Mouse (Mus musculus) kidney, adult 8-10 months (tissue): ENCODE measurements around the gene Alyref.
"Not testable (repeated sequence)": the region's sequence is repeated elsewhere in the genome, so short reads cannot be mapped to it uniquely, and the experiment has no call there.

Experiments used
- DNase-seq, 2 experiments: peaks; one replicate each; pipeline ENCODE4 v3.0.0; 2022

The Alyref gene

DNA sequence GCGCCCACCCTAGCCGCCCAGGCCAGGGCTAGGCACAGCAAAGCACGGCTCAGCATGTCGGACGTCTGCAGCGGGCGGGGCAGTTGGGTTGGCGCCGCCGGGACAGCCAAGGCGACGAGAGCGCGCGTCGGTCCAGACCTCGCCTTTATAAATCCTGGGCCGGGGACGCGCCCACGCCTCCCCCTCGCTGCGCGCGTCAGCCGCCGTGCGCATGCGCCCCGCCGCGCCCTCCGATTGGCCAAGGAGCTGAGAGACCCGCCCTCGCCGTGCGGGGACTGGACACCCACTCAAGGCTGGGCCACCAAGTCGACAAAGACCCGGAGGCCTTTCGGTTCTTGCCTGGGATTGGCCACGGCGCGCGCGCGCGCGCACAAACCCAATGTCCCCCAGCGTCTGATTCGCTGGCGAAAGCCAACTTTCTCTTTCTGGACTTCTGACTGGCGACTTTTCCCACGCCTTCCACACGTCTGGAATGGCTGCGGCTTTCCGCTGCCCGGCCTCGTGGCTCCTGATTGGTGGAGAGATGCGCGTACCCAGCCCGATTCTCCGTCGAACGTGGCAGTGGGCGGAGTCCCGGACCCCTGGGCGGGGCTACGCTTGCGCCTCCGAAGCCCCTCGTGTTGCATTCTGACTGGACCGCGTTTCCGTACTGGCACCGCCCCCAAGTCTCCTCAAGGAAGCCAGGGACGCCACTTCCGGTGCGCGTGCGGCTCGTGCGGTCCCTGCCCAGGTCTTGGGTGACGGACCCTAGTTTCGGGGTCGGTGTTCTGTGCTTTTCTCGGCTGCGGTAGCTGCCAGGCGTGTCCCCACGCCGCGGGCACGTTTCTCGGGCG, 25.2 kb downstream of the Alyref start, which contains the start of gene P4hb:
Gene P4hb, minus strand, starts transcription at position 502 of the 833 bp plus-strand sequence.
- DNase-seq, result peak; percentile 100

DNA sequence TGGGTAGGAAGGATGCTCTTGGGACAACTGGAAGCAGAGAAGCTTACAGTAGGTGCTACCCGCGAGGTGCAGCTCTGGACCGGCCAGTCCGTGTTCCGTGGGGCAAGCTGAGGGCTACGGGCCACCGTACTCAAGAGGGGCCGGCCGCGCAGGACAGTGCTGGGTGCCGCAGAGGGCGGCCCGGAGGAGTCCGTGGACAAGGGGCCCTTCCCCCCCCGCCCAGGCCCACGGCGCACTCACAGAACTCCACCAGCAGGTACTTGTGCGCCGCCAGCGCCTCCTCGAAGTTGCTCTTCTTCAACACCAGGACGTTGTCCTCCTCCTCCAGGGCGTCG, 25.8 kb downstream of the Alyref start:
- DNase-seq, result no peak

DNA sequence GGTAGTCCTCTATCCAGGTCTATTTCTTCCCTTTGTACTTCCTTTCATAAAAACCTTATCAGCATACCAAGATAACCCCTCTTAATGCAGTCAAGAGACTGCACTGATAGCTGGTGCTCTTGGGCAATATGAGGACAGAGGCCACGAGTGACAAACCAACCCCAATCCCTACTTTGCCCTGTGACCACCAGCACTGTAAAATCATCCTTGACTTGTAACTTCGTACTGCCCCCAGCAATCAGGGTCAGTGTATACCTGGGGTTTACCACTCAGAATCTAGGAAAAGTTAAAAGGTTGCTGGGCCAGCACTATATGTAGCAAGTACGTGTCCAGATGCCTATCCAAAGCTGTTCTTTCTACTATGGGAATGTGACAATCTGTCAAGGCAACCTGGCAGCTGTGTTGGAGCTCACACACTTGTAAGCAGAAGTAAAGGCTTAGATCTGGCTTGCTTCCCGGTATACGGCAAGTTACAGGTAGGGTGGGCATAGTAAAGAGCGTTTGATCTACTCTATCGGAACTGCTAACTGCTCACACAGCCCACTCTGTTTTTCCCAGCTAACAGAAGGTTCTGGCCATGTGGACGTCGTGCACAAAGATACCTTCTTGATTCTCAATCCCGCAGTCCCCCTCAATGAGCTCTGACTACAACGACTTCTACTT, 26.3 kb downstream of the Alyref start:
- DNase-seq, result no peak

DNA sequence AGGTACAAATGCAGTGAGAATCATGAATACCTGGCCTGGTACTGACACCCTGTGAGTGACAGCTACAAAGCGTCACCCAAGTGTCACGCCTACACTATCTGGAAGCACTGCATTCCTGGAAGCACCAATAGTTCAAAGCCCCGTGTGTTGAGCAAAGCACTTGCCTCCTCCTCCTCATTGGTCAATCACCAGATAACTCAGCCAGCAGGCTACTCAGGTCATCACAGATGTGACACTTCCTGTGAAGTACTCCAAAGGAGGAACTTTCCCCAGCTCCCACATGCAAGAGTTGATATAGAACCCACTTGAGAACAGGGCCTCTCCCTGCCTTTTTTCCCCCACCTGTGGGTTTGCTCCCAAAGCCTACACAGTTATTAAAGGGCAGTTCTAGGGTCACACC, 27.0 kb downstream of the Alyref start:
- DNase-seq, result no peak

DNA sequence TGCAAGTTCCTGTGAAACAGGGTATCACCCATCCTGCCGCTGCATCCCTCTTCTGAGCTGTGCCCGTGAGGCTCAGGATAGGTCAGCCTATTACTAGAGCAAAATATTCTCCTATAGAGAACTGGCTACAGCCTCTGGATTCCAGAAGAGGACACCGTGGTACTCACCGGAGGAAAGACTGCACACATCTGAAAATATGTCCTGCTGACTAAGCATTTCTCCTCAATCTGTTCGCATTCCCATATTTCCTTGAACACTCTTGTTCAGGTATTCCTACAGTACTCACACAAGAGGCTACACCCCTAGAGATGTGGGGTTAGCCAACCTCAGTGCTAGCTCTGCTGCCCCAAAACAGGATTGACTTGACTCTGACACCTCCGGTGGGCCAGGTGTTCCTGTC, 29.8 kb downstream of the Alyref start:
- no peak for DNase-seq

DNA sequence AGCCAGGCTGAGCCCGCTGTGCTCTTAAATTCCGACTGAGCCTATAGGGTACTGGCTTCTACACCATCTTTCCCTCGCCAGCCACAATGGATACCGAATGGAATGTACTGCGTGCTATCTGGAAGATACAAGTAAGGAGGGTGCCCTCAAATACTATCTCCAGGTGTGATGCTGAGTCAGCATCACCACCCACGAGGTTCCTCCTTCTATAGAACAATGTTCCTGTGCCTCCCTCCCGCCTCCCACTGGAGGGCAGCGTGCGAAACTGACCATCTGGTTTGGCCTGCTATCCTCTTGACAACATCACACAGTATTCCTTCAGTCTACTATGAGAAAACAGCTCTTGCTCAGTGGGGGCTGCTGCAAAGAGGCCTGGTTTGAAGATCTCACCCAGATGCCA, 33.1 kb downstream of the Alyref start:
- no peak for DNase-seq

DNA sequence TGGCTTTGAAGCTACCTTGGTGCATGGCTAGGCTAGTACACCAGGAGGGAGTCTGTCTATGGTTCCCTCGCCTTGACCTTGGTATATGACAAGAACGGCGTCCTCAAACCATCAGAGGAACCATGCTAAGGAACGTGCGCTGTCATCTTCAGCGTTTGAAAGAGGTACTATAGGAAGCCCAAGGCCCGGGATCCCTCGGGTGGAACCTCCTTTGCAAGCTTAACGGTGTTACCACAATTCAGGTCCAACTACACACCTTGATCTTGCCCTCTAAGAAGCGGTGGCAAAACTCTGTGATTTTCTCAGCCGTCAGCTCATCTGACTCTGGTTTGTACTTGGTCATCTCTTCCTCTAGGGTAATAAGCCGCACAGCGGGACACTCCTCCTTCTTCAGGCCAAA, 35.2 kb downstream of the Alyref start:
- no peak for DNase-seq

DNA sequence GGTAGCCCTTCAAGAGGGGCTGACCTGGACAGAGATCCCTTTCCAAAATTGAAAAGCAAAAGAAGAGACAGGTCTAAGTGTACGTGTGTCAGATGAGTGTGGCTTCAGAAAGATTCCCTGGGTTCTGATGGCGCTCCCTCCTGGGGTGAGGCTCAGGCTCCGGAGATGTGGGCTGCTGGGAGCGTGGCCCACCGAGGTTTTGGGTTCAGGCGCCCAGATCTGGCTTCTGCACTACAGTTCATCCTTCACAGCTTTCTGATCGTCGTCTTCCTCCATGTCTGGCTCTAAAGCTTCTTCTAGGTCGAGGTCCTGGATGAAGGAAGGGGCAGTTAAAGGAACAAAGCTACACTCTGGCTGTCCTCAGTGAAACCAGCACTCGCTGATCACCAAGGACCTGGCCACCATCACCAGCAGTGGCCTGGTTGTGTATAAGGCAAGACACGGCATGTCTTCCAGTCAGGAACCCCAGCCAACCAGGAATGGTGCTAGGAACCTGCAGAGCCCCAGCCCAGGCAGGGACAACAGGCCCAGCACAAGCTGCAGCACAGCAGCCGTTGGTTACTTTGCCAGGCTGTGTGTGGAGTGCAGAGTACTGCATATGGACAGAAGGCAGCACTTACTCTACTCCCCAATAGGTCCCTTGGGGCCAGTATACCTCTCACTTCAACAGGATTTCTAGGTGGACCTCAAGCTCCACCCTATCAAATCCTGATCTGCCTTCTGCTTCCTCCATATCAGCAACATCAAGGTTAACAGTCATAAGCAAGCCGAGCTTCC, 37.0 kb downstream of the Alyref start:
- DNase-seq, result no peak

DNA sequence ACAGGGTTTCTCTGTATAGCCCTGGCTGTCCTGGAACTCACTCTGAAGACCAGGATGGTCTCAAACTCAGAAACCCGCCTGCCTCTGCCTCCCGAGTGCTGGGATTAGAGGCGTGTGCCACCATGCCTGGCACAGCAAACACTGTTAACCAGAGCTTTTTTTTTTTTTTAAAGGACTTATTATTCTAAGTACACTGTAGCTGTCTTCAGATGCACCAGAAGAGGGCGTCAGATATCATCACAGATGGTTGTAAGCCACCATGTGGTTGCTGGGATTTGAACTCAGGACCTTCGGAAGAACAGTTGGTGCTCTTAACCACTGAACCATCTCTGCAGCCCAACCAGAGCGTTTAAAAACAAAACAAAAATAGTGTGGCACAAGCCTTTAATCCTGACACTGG, 39.3 kb downstream of the Alyref start:
- DNase-seq, result not testable (repeated sequence)

DNA sequence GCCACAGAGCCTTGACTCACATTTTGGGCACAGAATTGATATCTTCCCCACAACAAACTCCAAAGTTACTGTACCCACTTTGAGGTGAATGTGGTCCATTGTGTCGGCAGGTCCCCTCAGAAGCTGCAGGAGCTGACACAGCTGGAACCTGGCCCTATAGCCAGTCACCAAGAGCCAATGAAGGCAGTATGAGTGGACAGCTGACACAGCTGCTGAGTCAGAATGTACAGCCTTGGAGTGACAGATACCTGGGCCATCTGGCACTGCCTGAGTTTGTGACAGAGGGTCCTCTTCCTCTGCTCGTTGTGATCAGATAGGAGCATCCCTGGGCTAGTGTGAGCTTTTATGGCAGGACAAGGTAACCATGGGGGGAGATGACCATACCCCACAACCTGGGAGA, 42.9 kb downstream of the Alyref start:
- DNase-seq, result no peak

DNA sequence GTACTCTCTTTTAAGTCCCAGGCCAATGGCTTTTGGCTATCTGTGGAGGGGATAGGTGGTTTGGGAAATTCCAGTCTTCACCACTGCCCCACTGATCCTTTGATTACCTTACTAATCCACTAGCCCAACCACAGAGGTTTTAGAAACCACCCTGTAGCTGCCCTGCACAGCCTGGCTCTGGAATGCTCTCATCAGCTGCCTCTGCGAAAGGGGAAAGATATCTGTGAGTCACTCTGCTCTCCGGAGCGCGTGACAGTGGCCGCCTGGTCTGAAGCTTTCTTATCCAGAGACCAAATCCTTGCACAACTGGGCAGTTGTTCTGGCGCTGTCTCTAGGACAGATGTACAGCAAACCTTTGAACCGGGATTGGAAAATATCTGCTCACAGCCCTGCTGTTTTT, 43.3 kb downstream of the Alyref start:
- no peak for DNase-seq

DNA sequence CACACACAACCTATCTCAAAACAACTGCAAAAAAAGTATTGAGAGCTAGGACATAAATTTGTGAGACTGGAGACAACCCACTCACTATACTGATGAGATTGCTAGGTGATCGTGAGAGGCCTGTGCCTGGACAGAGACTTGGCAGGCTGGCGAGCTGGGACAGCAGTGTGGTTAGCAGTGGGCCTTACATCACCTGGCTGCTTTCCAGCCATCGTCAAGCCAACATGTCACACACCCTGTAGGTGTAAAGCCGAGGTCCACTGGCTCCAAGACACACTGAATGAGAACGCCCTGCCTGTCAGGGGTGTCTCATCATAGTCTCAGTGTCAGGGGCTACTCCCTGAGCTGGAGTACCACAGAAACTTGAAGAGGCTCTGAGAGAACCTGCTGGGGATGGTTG, 45.4 kb downstream of the Alyref start:
- no peak for DNase-seq

DNA sequence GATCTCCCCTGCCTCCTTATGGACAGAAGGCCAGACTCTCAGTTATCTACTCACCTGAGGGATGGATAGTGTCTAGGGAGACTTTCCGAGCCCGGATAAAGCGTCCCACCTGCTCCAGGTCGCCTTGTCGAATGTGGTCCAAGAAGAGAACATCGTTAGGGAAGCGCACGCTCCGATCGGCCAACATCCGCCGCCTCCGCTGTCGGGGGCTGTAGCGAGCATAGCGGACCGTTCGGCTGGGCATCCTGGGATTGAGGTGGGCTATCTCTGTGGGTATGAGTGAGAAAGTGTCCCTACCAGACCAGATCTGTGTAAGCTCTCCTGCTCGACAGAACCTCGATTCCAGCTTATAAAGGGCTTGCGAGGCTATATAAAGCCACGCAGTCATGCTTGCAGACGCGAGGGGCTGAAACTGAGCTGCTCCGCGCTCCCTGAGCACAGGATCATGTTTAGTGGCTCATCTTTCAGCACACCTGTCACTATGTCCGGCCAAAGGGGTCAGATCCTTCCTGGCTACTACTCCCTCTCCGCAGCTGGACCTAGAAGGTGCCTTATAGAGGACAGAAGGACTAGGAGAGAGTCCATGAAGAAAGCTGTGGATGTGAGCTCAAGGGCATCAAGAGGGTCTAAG, 47.2 kb downstream of the Alyref start, which contains the start of gene Ppp1r27:
Gene Ppp1r27, minus strand, starts transcription at position 323 of the 631 bp plus-strand sequence.
- DNase-seq, result no peak

DNA sequence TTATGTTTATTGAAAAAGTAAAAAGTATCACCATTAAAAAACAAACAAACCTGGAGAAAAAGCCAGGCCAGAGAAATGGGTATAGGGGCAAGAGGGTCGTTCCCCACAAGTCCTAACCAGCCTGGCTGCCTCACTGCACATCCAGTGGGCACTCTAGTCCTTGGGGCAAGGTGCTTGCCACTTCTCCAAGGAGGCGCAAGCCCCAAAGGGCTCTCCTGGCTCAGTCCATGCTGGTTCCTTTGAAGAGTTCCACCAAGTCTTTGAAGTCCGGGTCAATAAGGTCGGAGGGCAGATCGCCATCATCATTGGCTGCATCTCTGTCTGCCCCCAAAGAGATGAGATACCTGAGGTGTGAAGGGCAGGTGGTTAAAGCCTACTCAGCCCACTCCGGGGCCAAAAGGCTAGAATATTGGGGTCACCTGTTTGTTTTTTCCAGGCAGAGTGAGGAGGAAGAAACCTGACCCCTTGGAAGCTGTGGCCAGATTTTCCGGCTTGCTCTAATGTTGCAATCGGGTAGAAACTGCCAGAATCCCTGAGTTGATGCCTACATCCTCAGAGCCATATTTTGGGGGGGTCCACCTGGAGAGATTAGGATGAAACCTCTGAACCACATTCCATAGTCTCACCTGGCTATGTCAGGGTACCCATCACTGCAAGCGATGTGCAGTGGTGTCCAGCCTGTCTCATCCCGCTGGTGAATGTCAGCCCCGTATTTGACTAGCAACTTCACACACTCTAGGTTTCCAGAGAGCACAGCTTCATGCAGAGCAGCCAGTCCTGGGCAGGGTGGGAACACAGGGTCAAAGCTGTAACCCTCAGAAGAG, 48.0 kb downstream of the Alyref start:
- DNase-seq, result no peak

DNA sequence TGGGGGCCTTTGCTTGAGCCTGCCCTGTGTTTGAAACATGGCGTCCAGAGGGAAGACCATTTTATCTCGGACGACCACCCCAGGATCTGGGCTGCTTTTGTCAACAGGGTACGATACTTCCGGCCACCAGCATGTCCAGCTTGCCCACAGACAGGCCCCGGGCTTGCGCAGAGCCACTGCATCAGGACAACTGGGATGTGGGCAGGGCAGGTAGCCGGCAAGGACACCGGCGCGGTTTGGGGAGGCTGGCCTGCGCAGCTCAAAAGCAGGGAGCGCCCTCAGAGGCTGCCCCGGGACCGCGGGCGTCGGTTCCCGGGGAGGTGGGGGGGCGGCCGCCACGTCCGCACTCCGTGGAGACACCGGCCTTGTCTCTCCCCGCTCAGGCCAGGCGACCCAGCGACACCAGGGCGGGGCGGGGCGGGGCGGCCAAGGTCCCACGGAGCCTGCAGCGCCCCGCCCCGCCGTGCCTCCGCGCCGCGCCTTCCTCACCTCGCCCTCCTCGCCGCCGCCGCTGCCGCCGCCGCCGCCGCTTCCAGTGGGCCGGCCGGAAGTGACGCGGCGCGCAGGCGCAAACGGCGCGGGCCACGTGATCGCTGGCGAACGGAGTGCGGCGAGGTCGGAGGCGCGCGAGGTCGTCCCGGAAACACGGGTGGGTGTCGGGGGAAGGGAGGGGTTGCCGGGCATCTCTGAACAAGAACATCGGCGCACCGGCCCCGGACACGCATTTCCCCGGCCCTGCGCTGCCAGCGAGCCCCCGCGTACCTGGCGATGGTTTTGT, 48.8 kb downstream of the Alyref start, which contains the start of gene Mcrip1:
Gene Mcrip1, minus strand, starts transcription at position 560 of the 778 bp plus-strand sequence.
- peak; percentile 93 for DNase-seq

DNA sequence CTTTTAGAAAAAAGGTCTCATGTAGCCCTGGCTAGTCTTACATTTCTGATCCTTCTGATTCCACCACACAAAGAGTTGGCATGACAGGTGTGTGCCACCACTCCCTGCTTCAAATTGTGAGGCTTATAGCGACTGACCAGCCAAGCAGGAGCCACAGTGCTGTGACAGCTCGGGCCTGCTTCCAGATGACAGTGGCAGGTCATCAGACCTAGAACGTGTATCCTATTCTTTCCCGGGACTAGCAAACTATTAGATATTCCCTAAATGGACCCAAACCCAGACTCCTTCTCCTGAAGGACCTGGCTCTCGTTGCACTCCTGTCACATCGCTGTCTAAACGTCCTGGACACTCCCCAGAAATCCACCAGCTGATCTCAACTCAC, 49.4 kb downstream of the Alyref start:
- no peak for DNase-seq

DNA sequence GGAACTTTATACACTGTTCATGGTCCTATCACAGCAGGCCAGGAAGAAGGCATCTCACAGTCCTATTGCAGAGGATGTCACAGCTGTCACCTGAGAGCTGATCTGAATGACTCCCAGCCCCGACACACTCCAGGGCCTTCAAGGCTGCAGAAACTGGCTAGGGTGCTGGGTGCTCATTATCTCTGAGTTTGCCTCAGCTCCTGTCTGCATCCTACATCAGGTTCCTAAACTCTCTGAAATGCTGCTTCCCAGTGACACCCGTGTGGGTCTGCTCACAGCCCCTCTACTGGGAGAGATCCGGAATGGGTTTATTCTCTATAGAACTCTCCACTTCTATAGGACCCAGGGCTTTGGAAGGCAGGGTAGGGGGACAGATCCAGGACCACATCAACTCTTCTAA, 50.0 kb downstream of the Alyref start:
- no peak for DNase-seq

DNA sequence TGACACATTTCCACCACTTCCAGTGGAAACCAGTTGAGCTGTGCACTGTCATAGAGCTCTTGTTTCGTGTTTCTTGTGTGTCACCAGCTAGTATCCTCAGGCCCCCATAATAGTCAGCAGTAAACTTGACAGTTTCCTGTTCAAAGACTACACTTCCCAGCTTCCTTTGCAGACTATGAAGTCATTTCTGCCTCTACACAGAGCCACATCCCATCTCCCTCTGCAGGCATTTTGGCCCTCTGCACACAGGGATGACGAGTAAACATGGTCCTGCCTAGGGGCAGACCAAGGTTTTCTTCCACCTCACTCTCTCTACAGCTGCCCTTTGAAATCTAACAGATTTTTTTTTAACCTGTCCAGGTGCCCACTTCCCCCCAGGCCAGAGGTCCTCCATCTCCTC, 50.7 kb downstream of the Alyref start:
- no peak for DNase-seq

DNA sequence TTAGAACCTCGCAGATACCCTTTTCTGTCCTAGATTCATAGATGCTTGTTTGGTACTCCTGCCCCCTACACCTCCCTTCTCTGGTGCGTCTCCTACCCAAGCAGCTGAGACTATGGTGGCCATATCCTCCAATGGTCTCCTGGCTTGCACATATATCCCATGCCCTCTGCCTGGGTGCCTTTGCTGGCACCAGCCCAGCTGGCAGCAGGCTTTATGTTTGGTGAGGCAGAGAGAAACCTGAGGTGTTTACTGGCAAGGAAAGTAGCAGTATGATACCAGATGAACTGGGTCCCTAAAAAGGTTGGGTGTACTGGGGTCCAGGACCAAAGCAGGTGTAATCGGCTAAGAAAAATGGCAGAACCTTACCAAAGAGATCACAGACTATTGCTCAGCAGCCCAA, 52.2 kb downstream of the Alyref start:
- peak in 1 of 2 experiments; percentile 54 for DNase-seq

DNA sequence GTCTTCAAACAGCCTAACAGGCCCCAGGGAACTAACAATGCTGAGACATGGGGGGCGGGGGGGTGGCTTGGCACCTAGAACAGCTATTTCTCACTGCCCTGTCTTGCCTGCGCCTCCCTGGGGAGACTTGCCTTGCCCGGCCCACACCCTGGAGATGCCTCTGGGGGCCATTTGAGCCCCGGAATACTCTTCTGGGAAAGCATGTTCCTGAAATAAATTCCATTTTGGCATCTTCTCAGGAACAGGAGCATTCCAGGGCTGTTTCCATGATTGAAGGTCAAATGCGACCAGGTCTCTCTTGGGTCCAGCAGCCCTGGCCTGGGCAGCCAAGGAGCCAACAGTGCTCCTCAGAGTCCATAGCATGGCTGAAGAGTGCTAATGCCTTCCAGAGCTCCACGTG, 55.8 kb downstream of the Alyref start:
- no peak for DNase-seq
